ENCODE assay signal across 23 mouse cellular contexts in the genomic region with DNA sequence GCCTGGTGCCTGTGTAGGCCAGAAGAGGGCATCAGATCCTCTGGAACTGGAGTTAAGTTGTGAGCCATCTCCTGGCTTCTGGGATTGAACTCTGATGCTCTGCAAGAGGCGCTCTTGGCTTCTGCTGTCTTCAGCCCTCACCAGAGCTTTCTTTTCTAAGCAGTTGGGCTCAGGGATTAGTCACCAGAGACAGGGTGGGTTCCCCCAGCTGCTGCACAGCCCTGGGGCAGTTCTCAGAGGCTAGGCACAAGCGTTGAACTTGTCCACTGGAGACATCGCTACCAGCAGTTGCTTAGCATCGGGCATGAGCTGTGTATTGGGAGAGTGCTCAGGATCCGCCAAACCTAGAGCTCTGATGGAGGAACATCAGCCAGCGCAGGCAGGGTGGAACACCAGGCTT. TPM values are rescaled to one million over a fixed set of nuclear protein-coding genes. Genes with fewer than 3 reads are reported as not detected.
A peak's percentile ranks its signal among the peaks of the same experiment; 100 is the strongest.
DNase-seq lines count a peak whose midpoint lies in the region; ATAC-seq and TF ChIP-seq lines count a peak whose summit lies in the region.
"Had no signal": no experiment of that assay in that cellular context is flagged by ENCODE, and none has a peak within 500 bp of the region (broad histone marks: within the 10 kb centered on the region; RNA-seq: fewer than 3 reads in every experiment).

No protein-coding gene starts in this region.

- no peak overlapping the region for H3K4me3 ChIP-seq in embryonic facial prominence, embryonic 15.5 days (replicated peaks)
- H3K4me3 ChIP-seq in embryonic facial prominence, embryonic 10.5 days, result no peak overlapping the region
- no peak overlapping the region for H3K4me3 ChIP-seq in kidney, postnatal 0 days (replicated peaks; ENCODE audit: low read depth, low read length)
- no peak overlapping the region for H3K4me3 ChIP-seq in kidney, embryonic 14.5 days (ENCODE audit: low read length)
- no peak overlapping the region for H3K4me3 ChIP-seq in midbrain, postnatal 0 days (ENCODE audit: low read depth, low read length)
- no peak overlapping the region for H3K4me3 ChIP-seq in midbrain, embryonic 11.5 days (ENCODE audit: low read depth, low read length)
- H3K4me3 ChIP-seq in stomach, embryonic 16.5 days (replicated peaks; ENCODE audit: low read length), result no peak overlapping the region
- H3K4me3 ChIP-seq: forebrain, embryonic 15.5 days; hindbrain, embryonic 13.5 days; liver, embryonic 12.5 days; midbrain, embryonic 12.5 days; neural tube, embryonic 13.5 days had no signal

- no peaks in the 10 kb centered on the region for H3K9me3 ChIP-seq in embryonic facial prominence, embryonic 15.5 days (replicated peaks)
- H3K9me3 ChIP-seq in embryonic facial prominence, embryonic 10.5 days, result peaks cover 9% of the 10 kb centered on the region; the same call in 1 of the 2 replicates
- H3K9me3 ChIP-seq in kidney, postnatal 0 days (replicated peaks; ENCODE audit: low read length), result no peaks in the 10 kb centered on the region
- peaks cover 2% of the 10 kb centered on the region; the same call in 1 of the 2 replicates for H3K9me3 ChIP-seq in kidney, embryonic 14.5 days (ENCODE audit: control insufficient read depth, low read length)
- no peaks in the 10 kb centered on the region for H3K9me3 ChIP-seq in midbrain, postnatal 0 days (ENCODE audit: low read length)
- no peaks in the 10 kb centered on the region for H3K9me3 ChIP-seq in midbrain, embryonic 11.5 days (ENCODE audit: control insufficient read depth, low read length)
- no peaks in the 10 kb centered on the region for H3K9me3 ChIP-seq in stomach, embryonic 16.5 days (replicated peaks; ENCODE audit: control insufficient read depth, low read length)
- H3K9me3 ChIP-seq: forebrain, embryonic 15.5 days; liver, embryonic 12.5 days had no signal

- no peaks in the 10 kb centered on the region for H3K4me1 ChIP-seq in embryonic facial prominence, embryonic 15.5 days
- H3K4me1 ChIP-seq in embryonic facial prominence, embryonic 10.5 days, result peaks cover 9% of the 10 kb centered on the region
- no peaks in the 10 kb centered on the region; the same call in 1 of the 2 replicates for H3K4me1 ChIP-seq in kidney, postnatal 0 days (replicated peaks; ENCODE audit: insufficient read depth, low read length)
- H3K4me1 ChIP-seq in kidney, embryonic 14.5 days (ENCODE audit: control insufficient read depth, insufficient read depth, low read length), result no peaks in the 10 kb centered on the region
- no peaks in the 10 kb centered on the region for H3K4me1 ChIP-seq in midbrain, postnatal 0 days (ENCODE audit: insufficient read depth, low read length)
- H3K4me1 ChIP-seq in midbrain, embryonic 11.5 days (ENCODE audit: control insufficient read depth, insufficient read depth, low read length), result no peaks in the 10 kb centered on the region
- no peaks in the 10 kb centered on the region for H3K4me1 ChIP-seq in stomach, embryonic 16.5 days (ENCODE audit: control insufficient read depth, insufficient read depth, low read length)
- H3K4me1 ChIP-seq: forebrain, embryonic 15.5 days; hindbrain, embryonic 13.5 days; liver, embryonic 12.5 days; midbrain, embryonic 12.5 days; neural tube, embryonic 13.5 days had no signal

- peaks cover 20% of the 10 kb centered on the region; the same call in 1 of the 2 replicates for H3K36me3 ChIP-seq in embryonic facial prominence, embryonic 15.5 days
- peaks cover 76% of the 10 kb centered on the region for H3K36me3 ChIP-seq in embryonic facial prominence, embryonic 10.5 days (replicated peaks)
- H3K36me3 ChIP-seq in kidney, postnatal 0 days (ENCODE audit: insufficient read depth, low read length), result peaks cover 14% of the 10 kb centered on the region; the same call in 1 of the 2 replicates
- H3K36me3 ChIP-seq in kidney, embryonic 14.5 days (ENCODE audit: control insufficient read depth, insufficient read depth, low read length), result peaks cover 16% of the 10 kb centered on the region; the same call in 1 of the 2 replicates
- H3K36me3 ChIP-seq in midbrain, postnatal 0 days (ENCODE audit: insufficient read depth, low read length), result peaks cover 18% of the 10 kb centered on the region
- peaks cover 3% of the 10 kb centered on the region for H3K36me3 ChIP-seq in midbrain, embryonic 11.5 days (ENCODE audit: control insufficient read depth, insufficient read depth, low read length)
- H3K36me3 ChIP-seq in stomach, embryonic 16.5 days (ENCODE audit: control insufficient read depth, insufficient read depth, low read length), result no peaks in the 10 kb centered on the region; the same call in 1 of the 2 replicates

- H3K27ac ChIP-seq in embryonic facial prominence, embryonic 15.5 days (replicated peaks), result no peak overlapping the region
- no peak overlapping the region for H3K27ac ChIP-seq in embryonic facial prominence, embryonic 10.5 days (replicated peaks)
- H3K27ac ChIP-seq in kidney, postnatal 0 days, result no peak overlapping the region
- no peak overlapping the region for H3K27ac ChIP-seq in kidney, embryonic 14.5 days (ENCODE audit: low read depth, low read length)
- no peak overlapping the region for H3K27ac ChIP-seq in midbrain, postnatal 0 days (ENCODE audit: low read depth, low read length)
- no peak overlapping the region for H3K27ac ChIP-seq in midbrain, embryonic 11.5 days (ENCODE audit: low read depth, low read length)
- peak overlapping the region; percentile 18; the same call in 1 of the 2 replicates for H3K27ac ChIP-seq in stomach, embryonic 16.5 days (ENCODE audit: low read length)
- H3K27ac ChIP-seq: forebrain, embryonic 15.5 days; hindbrain, embryonic 13.5 days; liver, embryonic 12.5 days; midbrain, embryonic 12.5 days; neural tube, embryonic 13.5 days had no signal

- no peaks in the 10 kb centered on the region for H3K27me3 ChIP-seq in embryonic facial prominence, embryonic 15.5 days
- no peaks in the 10 kb centered on the region for H3K27me3 ChIP-seq in embryonic facial prominence, embryonic 10.5 days (replicated peaks; ENCODE audit: low read depth, poor library complexity, severe bottlenecking)
- H3K27me3 ChIP-seq in kidney, postnatal 0 days (ENCODE audit: insufficient read depth, low read length), result no peaks in the 10 kb centered on the region
- H3K27me3 ChIP-seq in kidney, embryonic 14.5 days (ENCODE audit: control insufficient read depth, insufficient read depth, low read length), result no peaks in the 10 kb centered on the region
- H3K27me3 ChIP-seq in midbrain, postnatal 0 days (ENCODE audit: insufficient read depth, low read length), result no peaks in the 10 kb centered on the region
- H3K27me3 ChIP-seq in midbrain, embryonic 11.5 days (ENCODE audit: control insufficient read depth, insufficient read depth, low read length), result no peaks in the 10 kb centered on the region
- no peaks in the 10 kb centered on the region for H3K27me3 ChIP-seq in stomach, embryonic 16.5 days (ENCODE audit: control insufficient read depth, insufficient read depth, low read length)
- H3K27me3 ChIP-seq: forebrain, embryonic 15.5 days; hindbrain, embryonic 13.5 days; liver, embryonic 12.5 days; midbrain, embryonic 12.5 days; neural tube, embryonic 13.5 days had no signal

- no peak for DNase-seq in embryonic facial prominence, embryonic 10.5 days (ENCODE audit: low spot score)
- no peak for DNase-seq in kidney, postnatal 0 days (ENCODE audit: low spot score)
- DNase-seq in midbrain, postnatal 0 days (ENCODE audit: low spot score), result no peak
- DNase-seq in midbrain, embryonic 11.5 days (ENCODE audit: low spot score, missing footprints), result no peak
- DNase-seq in testis, postnatal 10 days (ENCODE audit: low spot score), result no peak
- DNase-seq: adrenal gland, adult 8-10 months; cerebellum, adult 8-10 months; cerebellum, postnatal 25 days; gastrocnemius, postnatal 10 days; heart, postnatal 14 days; kidney, adult 18-20 months; kidney, postnatal 4 days; left cerebral cortex, postnatal 4 days; lung, adult 18-20 months; right cerebral cortex, postnatal 4 days had no signal

- no peak overlapping the region for H3K4me2 ChIP-seq in embryonic facial prominence, embryonic 15.5 days (replicated peaks)
- H3K4me2 ChIP-seq in kidney, postnatal 0 days (ENCODE audit: low read length), result no peak overlapping the region
- no peak overlapping the region for H3K4me2 ChIP-seq in kidney, embryonic 14.5 days (replicated peaks; ENCODE audit: low read depth, low read length)
- H3K4me2 ChIP-seq in midbrain, postnatal 0 days (ENCODE audit: low read depth, low read length, poor library complexity, severe bottlenecking), result no peak overlapping the region
- H3K4me2 ChIP-seq in midbrain, embryonic 11.5 days, result no peak overlapping the region
- H3K4me2 ChIP-seq in stomach, embryonic 16.5 days (ENCODE audit: low read depth, low read length), result no peak overlapping the region
- H3K4me2 ChIP-seq: forebrain, embryonic 15.5 days; hindbrain, embryonic 13.5 days; liver, embryonic 12.5 days; midbrain, embryonic 12.5 days; neural tube, embryonic 13.5 days had no signal

- 0 out of 2 replicates have a peak, but pooled peaks have one; percentile 40 for ATAC-seq in embryonic facial prominence, embryonic 15.5 days (ENCODE audit: insufficient number of reproducible peaks, low FRiP score, low TSS enrichment, low read depth)
- no peak for ATAC-seq in kidney, postnatal 0 days (replicated peaks; ENCODE audit: low FRiP score, low read depth)
- ATAC-seq in kidney, embryonic 14.5 days (ENCODE audit: low FRiP score, low TSS enrichment), result no peak
- no peak for ATAC-seq in midbrain, postnatal 0 days (ENCODE audit: low FRiP score)
- no peak for ATAC-seq in midbrain, embryonic 11.5 days (ENCODE audit: low FRiP score)
- ATAC-seq in stomach, embryonic 16.5 days (ENCODE audit: insufficient read depth, low FRiP score), result no peak; the same call in 1 of the 2 replicates
- ATAC-seq: forebrain, embryonic 15.5 days; liver, embryonic 12.5 days had no signal

- no peak overlapping the region for H3K9ac ChIP-seq in embryonic facial prominence, embryonic 15.5 days
- H3K9ac ChIP-seq in kidney, postnatal 0 days (ENCODE audit: low read depth, low read length), result no peak overlapping the region
- H3K9ac ChIP-seq in kidney, embryonic 14.5 days (ENCODE audit: low read depth, low read length), result no peak overlapping the region
- no peak overlapping the region for H3K9ac ChIP-seq in midbrain, postnatal 0 days (replicated peaks; ENCODE audit: low read length, poor library complexity, severe bottlenecking)
- H3K9ac ChIP-seq in midbrain, embryonic 11.5 days (ENCODE audit: low read length), result no peak overlapping the region
- H3K9ac ChIP-seq in stomach, embryonic 16.5 days (ENCODE audit: low read length), result no peak overlapping the region
- H3K9ac ChIP-seq: forebrain, embryonic 15.5 days; hindbrain, embryonic 13.5 days; liver, embryonic 12.5 days; midbrain, embryonic 12.5 days; neural tube, embryonic 13.5 days had no signal

- peak; percentile 33; the same call in 1 of the 2 replicates for TF ChIP-seq CTCF in kidney, postnatal 0 days (IDR thresholded peaks at IDR 0.05; ENCODE audit: low read depth)
- peak; percentile 36 for TF ChIP-seq CTCF in midbrain, postnatal 0 days (IDR thresholded peaks at IDR 0.05)

- 75% methylated on average over 6 of the region's 6 CpGs for WGBS in embryonic facial prominence, embryonic 15.5 days
- WGBS in embryonic facial prominence, embryonic 10.5 days, result 94% methylated on average over 6 of the region's 6 CpGs
- 93% methylated on average over 6 of the region's 6 CpGs for WGBS in kidney, postnatal 0 days
- WGBS in kidney, embryonic 14.5 days, result 92% methylated on average over 6 of the region's 6 CpGs
- WGBS in midbrain, postnatal 0 days, result 95% methylated on average over 6 of the region's 6 CpGs
- 95% methylated on average over 6 of the region's 6 CpGs for WGBS in midbrain, embryonic 11.5 days
- 84% methylated on average over 6 of the region's 6 CpGs for WGBS in stomach, embryonic 16.5 days

RNA-seq across cellular contexts. Expression of gene Pgs1, which starts 43.1 kb away (rescaled TPM):
- polyA plus RNA-seq in embryonic facial prominence, embryonic 15.5 days (2015; fragmentation: Nextera tagmentation; extraction: Ambion mirVana), result 39.9 and 41.2 TPM in 2 replicates
- 43.5 and 44.6 TPM in 2 replicates for polyA plus RNA-seq in embryonic facial prominence, embryonic 10.5 days (2016; fragmentation: Nextera tagmentation; extraction: Ambion mirVana)
- polyA plus RNA-seq in kidney, postnatal 0 days (2015; fragmentation: Nextera tagmentation; extraction: Ambion mirVana), result 29.6 and 32.0 TPM in 2 replicates
- polyA plus RNA-seq in kidney, embryonic 14.5 days (2014; fragmentation: Nextera tagmentation; extraction: Ambion mirVana), result 30.0 and 37.5 TPM in 2 replicates
- 62.0 and 72.2 TPM in 2 replicates for total RNA-seq in midbrain, postnatal 0 days (2014; rRNA removed)
- polyA plus RNA-seq in midbrain, postnatal 0 days (2015; fragmentation: Nextera tagmentation; extraction: Ambion mirVana), result 55.0 and 61.8 TPM in 2 replicates
- polyA plus RNA-seq in midbrain, embryonic 11.5 days (2014; fragmentation: Nextera tagmentation; extraction: Ambion mirVana), result 40.2 and 42.7 TPM in 2 replicates
- 32.1 and 37.1 TPM in 2 replicates for polyA plus RNA-seq in stomach, embryonic 16.5 days (2015; fragmentation: Nextera tagmentation; extraction: Ambion mirVana)

RNA-seq across cellular contexts. Expression of gene Socs3, which starts 59.3 kb away (rescaled TPM):
- polyA plus RNA-seq in embryonic facial prominence, embryonic 15.5 days (2015; fragmentation: Nextera tagmentation; extraction: Ambion mirVana), result 20.8 and 21.2 TPM in 2 replicates
- 13.6 and 16.7 TPM in 2 replicates for polyA plus RNA-seq in embryonic facial prominence, embryonic 10.5 days (2016; fragmentation: Nextera tagmentation; extraction: Ambion mirVana)
- 11.7 and 14.4 TPM in 2 replicates for polyA plus RNA-seq in kidney, postnatal 0 days (2015; fragmentation: Nextera tagmentation; extraction: Ambion mirVana)
- polyA plus RNA-seq in kidney, embryonic 14.5 days (2014; fragmentation: Nextera tagmentation; extraction: Ambion mirVana), result 6.7 and 9.6 TPM in 2 replicates
- total RNA-seq in midbrain, postnatal 0 days (2014; rRNA removed), result 7.3 and 8.5 TPM in 2 replicates
- polyA plus RNA-seq in midbrain, postnatal 0 days (2015; fragmentation: Nextera tagmentation; extraction: Ambion mirVana), result 4.4 and 4.9 TPM in 2 replicates
- polyA plus RNA-seq in midbrain, embryonic 11.5 days (2014; fragmentation: Nextera tagmentation; extraction: Ambion mirVana), result 5.5 and 5.9 TPM in 2 replicates
- polyA plus RNA-seq in stomach, embryonic 16.5 days (2015; fragmentation: Nextera tagmentation; extraction: Ambion mirVana), result 16.1 and 17.4 TPM in 2 replicates
